Comparison of ENCODE assay signal across 11 mouse cellular contexts in genomic region chr10:40758171-40759010, GRCm38 (mm10).
DNase-seq lines count a peak whose midpoint lies in the region; TF ChIP-seq lines count a peak whose summit lies in the region.
"Had no signal": no experiment of that assay in that cellular context is flagged by ENCODE, and none has a peak within 500 bp of the region (broad histone marks: within the 10 kb centered on the region; RNA-seq: fewer than 3 reads in every experiment).

No protein-coding gene starts in this region.

- peaks cover 0 to 6% of the 10 kb centered on the region in 2 experiments; a peak in 3 of 4 replicates for H3K27me3 ChIP-seq in MEL (ENCODE audit: control insufficient read depth in 1 of 2, insufficient read depth in 2 of 2, low read length in 2 of 2)
- H3K27me3 ChIP-seq: neural tube, embryonic 12.5 days had no signal

- TF ChIP-seq EP300 in MEL (IDR thresholded peaks at IDR 0.05; ENCODE audit: low read depth in 1 of 2, low read length in 2 of 2) = no peak

- no peaks in the 10 kb centered on the region for H3K79me2 ChIP-seq in MEL (ENCODE audit: control insufficient read depth, insufficient read depth, low read length, poor library complexity)

- no peak overlapping the region for H3K27ac ChIP-seq in MEL (ENCODE audit: control insufficient read depth, low read depth, low read length)
- H3K27ac ChIP-seq: neural tube, embryonic 12.5 days had no signal

- H3K4me1 ChIP-seq in MEL (ENCODE audit: control insufficient read depth in 1 of 2, insufficient read depth in 2 of 2, low read length in 2 of 2) = peaks cover 0 to 9% of the 10 kb centered on the region in 2 experiments; a peak in 2 of 4 replicates
- H3K4me1 ChIP-seq: neural tube, embryonic 12.5 days had no signal

- no peak for TF ChIP-seq CTCF in MEL (IDR thresholded peaks at IDR 0.05 in 2 of 3, conservative IDR thresholded peaks at IDR 0.05 in 1 of 3; ENCODE audit: control insufficient read depth in 1 of 3, insufficient read depth in 1 of 3, low read depth in 2 of 3, low read length in 3 of 3, poor library complexity in 1 of 3, severe bottlenecking in 1 of 3)

- intact Hi-C loops in gastrocnemius, postnatal 14 days (cut with DNase I; ENCODE audit: low total_unique reads) = no loop called here
- intact Hi-C loops in heart, postnatal 14 days (cut with DNase I) = no loop called here

- H3K9ac ChIP-seq in MEL (ENCODE audit: control insufficient read depth, low read depth, low read length, poor library complexity, severe bottlenecking) = peak overlapping the region; percentile 37; the same call in 1 of the 2 replicates
- H3K9ac ChIP-seq: neural tube, embryonic 12.5 days had no signal

- TF ChIP-seq RAD21 in MEL (IDR thresholded peaks at IDR 0.05; ENCODE audit: low read depth, low read length) = no peak

- DNase-seq in adrenal gland, adult 2 months = peak; percentile 34
- DNase-seq in adrenal gland, adult 8-10 months = no peak
- peak; percentile 76 for DNase-seq in MEL (ENCODE audit: low read depth, low spot score)
- peak; percentile 23 for DNase-seq in gastrocnemius, postnatal 14 days
- peak; percentile 17 to 44 for DNase-seq in heart, postnatal 14 days
- no peak for DNase-seq in cerebellum, adult 11 months
- DNase-seq in spleen, adult 18-20 months = no peak
- no peak for DNase-seq in cerebellum, adult 9-10 months
- DNase-seq: cerebellum, adult 18-20 months; kidney, adult 2 months had no signal

- no peaks in the 10 kb centered on the region for H3K9me3 ChIP-seq in MEL (replicated peaks; ENCODE audit: insufficient read depth, low read length)
- H3K9me3 ChIP-seq: neural tube, embryonic 12.5 days had no signal

- TF ChIP-seq POLR2A in MEL (IDR thresholded peaks at IDR 0.05; ENCODE audit: control insufficient read depth in 1 of 2, insufficient read depth in 1 of 2, low read depth in 1 of 2, low read length in 2 of 2, poor library complexity in 1 of 2) = no peak

- peak overlapping the region; percentile 72 to 78 for H3K4me3 ChIP-seq in MEL (ENCODE audit: control insufficient read depth in 1 of 2, insufficient read depth in 1 of 2, low read depth in 2 of 2, low read length in 2 of 2)
- H3K4me3 ChIP-seq: neural tube, embryonic 12.5 days had no signal

- peaks cover 0 to 4% of the 10 kb centered on the region in 2 experiments; a peak in 2 of 4 replicates for H3K36me3 ChIP-seq in MEL (ENCODE audit: control insufficient read depth in 1 of 2, insufficient read depth in 2 of 2, low read length in 2 of 2)
- H3K36me3 ChIP-seq: neural tube, embryonic 12.5 days had no signal

TF ChIP-seq in MEL, 35 proteins besides CTCF, POLR2A, EP300 and RAD21:
- TF ChIP-seq UBTF (IDR thresholded peaks at IDR 0.05; ENCODE audit: borderline replicate concordance, insufficient read depth, low read depth, low read length) = no peak
- TF ChIP-seq ZMIZ1 (IDR thresholded peaks at IDR 0.05; ENCODE audit: low read depth, low read length) = 0 out of 2 replicates have a peak, but pooled peaks have one; percentile 15
- peak; percentile 49; the same call in 1 of the 2 replicates for TF ChIP-seq ETS1 (IDR thresholded peaks at IDR 0.05; ENCODE audit: low read depth, low read length)
- 0 out of 2 replicates have a peak, but pooled peaks have one; percentile 12 for TF ChIP-seq HCFC1 (IDR thresholded peaks at IDR 0.05; ENCODE audit: low read depth, low read length)
- no peak for TF ChIP-seq NRF1 (IDR thresholded peaks at IDR 0.05; ENCODE audit: insufficient read depth, low read depth, low read length, poor library complexity, severe bottlenecking)
TF ChIP-seq in MEL: peak in this region for 3.

Comparison
In these comparisons a context has a peak if more than half of its experiments do, and no peak if none do; other contexts are left out.
1. DNase-seq: peak in adrenal gland, adult 2 months (single experiment), MEL (single experiment), gastrocnemius, postnatal 14 days (single experiment) and heart, postnatal 14 days (2 of 2); none in adrenal gland, adult 8-10 months (single experiment), cerebellum, adult 11 months (single experiment), spleen, adult 18-20 months (0 of 2) and cerebellum, adult 9-10 months (single experiment).